Mouse (Mus musculus) hindbrain, postnatal 0 days (tissue): ENCODE data around the gene Ctdsp2. TPM values are rescaled to one million over a fixed set of nuclear protein-coding genes. Genes with fewer than 3 reads are reported as not detected.

Source experiments
- ATAC-seq: fragments of 200-750 bp; cut with Nextera tagmentation; 2 replicates; pipeline ENCODE4 v1.8.0; 2017; ENCODE audit warnings: mild to moderate bottlenecking, moderate TSS enrichment, moderate library complexity
- DNase-seq: peaks from one replicate; pipeline ENCODE4 v3.0.0-alpha.2; 2015; ENCODE audit warnings: low spot score
- H3K27ac ChIP-seq: fragments of 300-500 bp; sonication (generic); 2 replicates; pipeline ENCODE4 v1.5.1; 2014; ENCODE audit warnings: mild to moderate bottlenecking
- H3K27me3 ChIP-seq: fragments of 300-500 bp; sonication (generic); 2 replicates; pipeline ENCODE4 v1.6.1; 2014; ENCODE audit warnings: low read length, mixed read lengths; ENCODE audit not compliant: insufficient read depth
- H3K36me3 ChIP-seq: fragments of 300-500 bp; sonication (generic); 2 replicates; pipeline ENCODE4 v1.6.1; 2014; ENCODE audit warnings: low read length, mixed read lengths; ENCODE audit not compliant: insufficient read depth
- H3K4me1 ChIP-seq: fragments of 300-500 bp; sonication (generic); 2 replicates; pipeline ENCODE4 v1.6.1; 2014; ENCODE audit warnings: antibody characterized with exemption, low read length, mixed read lengths; ENCODE audit not compliant: insufficient read depth
- H3K4me2 ChIP-seq: fragments of 300-500 bp; sonication (generic); 2 replicates; pipeline ENCODE4 v1.6.1; 2014; ENCODE audit warnings: low read depth, mild to moderate bottlenecking, low read length, moderate library complexity, mixed read lengths
- H3K4me3 ChIP-seq: fragments of 300-500 bp; sonication (generic); 2 replicates; pipeline ENCODE4 v1.5.1; 2014; ENCODE audit warnings: low read length
- H3K9ac ChIP-seq: fragments of 300-500 bp; sonication (generic); replicated peaks from 2 replicates; pipeline ENCODE4 v1.6.1; 2014; ENCODE audit warnings: mild to moderate bottlenecking, low read length, moderate library complexity, mixed read lengths
- H3K9me3 ChIP-seq: fragments of 300-500 bp; sonication (generic); 2 replicates; pipeline ENCODE4 v1.6.1; 2016; ENCODE audit warnings: low read length, mixed read lengths
- CTCF ChIP-seq: IDR thresholded peaks from 2 replicates; pipeline ENCODE4 v1.5.1; 2016; ENCODE audit warnings: antibody characterized with exemption, control low read depth, low read depth
- WGBS: fragments of 180-500 bp; shearing (Covaris S2); extraction: QIAGEN DNeasy Blood & Tissue Kit; methylation state at CpG from one replicate; pipeline ENCODE4 v1.1.7; 2014; 5-methylcytosine and 5-hydroxymethylcytosine counted together
- polyA plus RNA-seq: library from polyadenylated mRNA; unstranded; fragments of >200 nt; fragmentation: Nextera tagmentation; extraction: Ambion mirVana; gene quantifications from 2 replicates; pipeline ENCODE4 v1.2.1, GENCODE M21; 2015
- total RNA-seq: library from RNA; depleted of rRNA; stranded (reverse); fragments of >200 nt; gene quantifications from 2 replicates; pipeline ENCODE4 v1.2.3, GENCODE M21; 2014

Gene Ctdsp2
- total and polyA plus RNA-seq, 2 experiments from 2014 or later = 16.7 to 64.5 TPM

GRCm38 (mm10) chr10:126952375-126952774, 26.1 kb upstream of the Ctdsp2 start:
- no peak overlapping the region for H3K27ac ChIP-seq
- H3K9me3 ChIP-seq = no peaks in the 10 kb centered on the region
- H3K4me2 ChIP-seq = no peak overlapping the region
- H3K9ac ChIP-seq = no peak overlapping the region
- 0 out of 2 replicates have a peak, but pooled peaks cover 5% of the 10 kb centered on the region for H3K4me1 ChIP-seq
- H3K36me3 ChIP-seq = no peaks in the 10 kb centered on the region
- H3K27me3 ChIP-seq = no peaks in the 10 kb centered on the region
- peak; percentile 23; the same call in 1 of the 2 replicates for TF ChIP-seq CTCF
- ATAC-seq (no peak), DNase-seq (no peak)
- WGBS = 89% methylated on average over 1 of the region's 1 CpGs
- H3K4me3 ChIP-seq = no peak overlapping the region

GRCm38 (mm10) chr10:126953029-126953471, 25.5 kb upstream of the Ctdsp2 start:
- TF ChIP-seq CTCF = no peak
- H3K4me2 ChIP-seq = no peak overlapping the region
- H3K4me1 ChIP-seq = 0 out of 2 replicates have a peak, but pooled peaks cover 5% of the 10 kb centered on the region
- H3K4me3 ChIP-seq = no peak overlapping the region
- H3K27ac ChIP-seq = no peak overlapping the region
- ATAC-seq (no peak), DNase-seq (no peak)
- 75% methylated on average over 3 of the region's 3 CpGs for WGBS
- no peak overlapping the region for H3K9ac ChIP-seq
- no peaks in the 10 kb centered on the region for H3K9me3 ChIP-seq
- H3K36me3 ChIP-seq = no peaks in the 10 kb centered on the region
- no peaks in the 10 kb centered on the region for H3K27me3 ChIP-seq

GRCm38 (mm10) chr10:126956692-126957358, 21.7 kb upstream of the Ctdsp2 start:
- peak; percentile 54 for DNase-seq
- Histone ChIP-seq H3K4me2 (peak overlapping the region; percentile 37), H3K9ac (peak overlapping the region; percentile 35), H3K4me1 (0 out of 2 replicates have a peak, but pooled peaks cover 5% of the 10 kb centered on the region), H3K27ac (peak overlapping the region; percentile 86), H3K9me3 (no peaks in the 10 kb centered on the region), H3K36me3 (no peaks in the 10 kb centered on the region), H3K27me3 (peaks cover 7% of the 10 kb centered on the region; the same call in 1 of the 2 replicates), H3K4me3 (no peak overlapping the region)
- 0 out of 2 replicates have a peak, but pooled peaks have one; percentile 0 for ATAC-seq
- no peak for TF ChIP-seq CTCF
- WGBS = 5% methylated on average over 15 of the region's 15 CpGs

GRCm38 (mm10) chr10:126957359-126958107, 21.0 kb upstream of the Ctdsp2 start:
- H3K4me1 ChIP-seq = 0 out of 2 replicates have a peak, but pooled peaks cover 5% of the 10 kb centered on the region
- H3K36me3 ChIP-seq = no peaks in the 10 kb centered on the region
- ATAC-seq (peak; percentile 94), DNase-seq (peak; percentile 87)
- no peaks in the 10 kb centered on the region for H3K9me3 ChIP-seq
- H3K4me3 ChIP-seq = peak overlapping the region; percentile 22; the same call in 1 of the 2 replicates
- peak overlapping the region; percentile 86 for H3K27ac ChIP-seq
- under 1% methylated on average over 25 of the region's 25 CpGs for WGBS
- peak overlapping the region; percentile 35 for H3K9ac ChIP-seq
- no peak for TF ChIP-seq CTCF
- H3K27me3 ChIP-seq = peaks cover 7% of the 10 kb centered on the region; the same call in 1 of the 2 replicates
- peak overlapping the region; percentile 37 for H3K4me2 ChIP-seq

GRCm38 (mm10) chr10:126960496-126960895, 18.0 kb upstream of the Ctdsp2 start:
- H3K36me3 ChIP-seq = no peaks in the 10 kb centered on the region
- H3K27ac ChIP-seq = no peak overlapping the region
- H3K27me3 ChIP-seq = peaks cover 7% of the 10 kb centered on the region; the same call in 1 of the 2 replicates
- TF ChIP-seq CTCF = no peak
- no peak overlapping the region for H3K9ac ChIP-seq
- no peak for DNase-seq
- no peak overlapping the region for H3K4me2 ChIP-seq
- H3K4me3 ChIP-seq = no peak overlapping the region
- no peaks in the 10 kb centered on the region for H3K9me3 ChIP-seq
- ATAC-seq = no peak
- WGBS = 80% methylated on average over 8 of the region's 8 CpGs
- 0 out of 2 replicates have a peak, but pooled peaks cover 5% of the 10 kb centered on the region for H3K4me1 ChIP-seq

GRCm38 (mm10) chr10:126961757-126962156, 16.8 kb upstream of the Ctdsp2 start:
- Histone ChIP-seq H3K27me3 (peaks cover 7% of the 10 kb centered on the region; the same call in 1 of the 2 replicates), H3K27ac (peak overlapping the region; percentile 63), H3K4me3 (no peak overlapping the region), H3K4me1 (0 out of 2 replicates have a peak, but pooled peaks cover 5% of the 10 kb centered on the region), H3K9ac (no peak overlapping the region), H3K9me3 (no peaks in the 10 kb centered on the region), H3K36me3 (no peaks in the 10 kb centered on the region), H3K4me2 (peak overlapping the region; percentile 29)
- TF ChIP-seq CTCF = no peak
- peak; percentile 80 for DNase-seq
- WGBS = 41% methylated on average over 10 of the region's 10 CpGs
- peak; percentile 31 for ATAC-seq
